Mouse (Mus musculus) adipocyte (in vitro differentiated cells): ENCODE measurements around the gene Lgr5.

ENCODE experiments used
- DNase-seq: peaks from one replicate; pipeline ENCODE4 v3.0.0-alpha.2; 2016; ENCODE audit warnings: low spot score

Lgr5 gene

GRCm38 (mm10) chr10:115570577-115570976, 17.0 kb downstream of the Lgr5 start:
- DNase-seq: no peak

GRCm38 (mm10) chr10:115569712-115570491, 17.7 kb downstream of the Lgr5 start, which contains the start of gene A930009A15Rik:
Gene A930009A15Rik, plus strand, starts transcription at chr10:115569986.
- DNase-seq: no peak

GRCm38 (mm10) chr10:115563961-115564360, 23.6 kb downstream of the Lgr5 start:
- DNase-seq: no peak

GRCm38 (mm10) chr10:115562911-115563686, 24.5 kb downstream of the Lgr5 start:
- no peak for DNase-seq

GRCm38 (mm10) chr10:115561136-115561880, 26.3 kb downstream of the Lgr5 start:
- no peak for DNase-seq

GRCm38 (mm10) chr10:115556738-115557242, 30.8 kb downstream of the Lgr5 start:
- no peak for DNase-seq

- no peak for DNase-seq
Observed at GRCm38 (mm10) chr10:115555191-115555765, 32.3 kb downstream of the Lgr5 start.

GRCm38 (mm10) chr10:115553352-115554113, 34.0 kb downstream of the Lgr5 start:
- no peak for DNase-seq

GRCm38 (mm10) chr10:115551069-115551468, 36.5 kb downstream of the Lgr5 start:
- no peak for DNase-seq

GRCm38 (mm10) chr10:115550253-115550652, 37.3 kb downstream of the Lgr5 start:
- DNase-seq: no peak

GRCm38 (mm10) chr10:115542917-115543316, 44.7 kb downstream of the Lgr5 start:
- no peak for DNase-seq

GRCm38 (mm10) chr10:115530746-115531145, 56.8 kb downstream of the Lgr5 start:
- no peak for DNase-seq

- DNase-seq: no peak
Observed at GRCm38 (mm10) chr10:115529768-115530167, 57.8 kb downstream of the Lgr5 start.

GRCm38 (mm10) chr10:115528892-115529291, 58.7 kb downstream of the Lgr5 start:
- no peak for DNase-seq

- no peak for DNase-seq
Observed at GRCm38 (mm10) chr10:115521081-115521451, 66.5 kb downstream of the Lgr5 start.

- no peak for DNase-seq
Observed at GRCm38 (mm10) chr10:115520200-115521080, 67.1 kb downstream of the Lgr5 start.

- no peak for DNase-seq
Observed at GRCm38 (mm10) chr10:115518845-115519244, 68.7 kb downstream of the Lgr5 start.

- no peak for DNase-seq
Observed at GRCm38 (mm10) chr10:115515503-115515902, 72.1 kb downstream of the Lgr5 start.

GRCm38 (mm10) chr10:115510959-115511358, 76.6 kb downstream of the Lgr5 start:
- no peak for DNase-seq

GRCm38 (mm10) chr10:115505631-115506239, 81.8 kb downstream of the Lgr5 start:
- DNase-seq: no peak
